Mouse (Mus musculus) ES-Bruce4 (cell line): Measurements from ENCODE around the gene Agap1.

Source experiments
- CTCF ChIP-seq: IDR thresholded peaks from one replicate; pipeline ENCODE4 v1.8.1; 2011; ENCODE audit warnings: low read depth, low read length
- EP300 ChIP-seq: IDR thresholded peaks from 2 replicates; pipeline ENCODE4 v1.6.1; 2011; ENCODE audit warnings: low read depth, low read length; ENCODE audit not compliant: insufficient read depth
- POLR2A ChIP-seq: IDR thresholded peaks from one replicate; pipeline ENCODE4 v1.8.1; 2011; ENCODE audit warnings: low read length; ENCODE audit not compliant: insufficient read depth

DNA sequence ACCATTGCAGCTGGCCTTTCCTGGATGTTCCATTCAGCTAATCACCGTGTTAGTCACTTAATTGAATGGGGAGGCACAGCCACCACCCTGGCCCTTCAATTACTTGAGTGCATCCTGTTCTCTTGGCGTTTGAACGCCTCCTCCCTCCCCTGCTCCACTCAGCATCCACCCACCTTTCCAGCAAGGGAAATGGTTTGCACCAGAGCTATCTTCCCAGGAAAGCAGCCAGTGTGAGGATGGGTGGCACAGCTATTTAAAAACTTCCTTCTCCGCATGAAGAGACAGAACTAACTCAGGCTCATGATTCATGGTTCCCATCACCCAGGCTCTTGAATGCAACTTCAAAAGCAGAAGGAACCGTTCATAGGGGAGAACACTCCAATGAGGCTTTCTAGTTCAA, 37.7 kb upstream of the Agap1 start:
- TF ChIP-seq POLR2A (no peak), CTCF (no peak), EP300 (no peak)
